Mouse (Mus musculus) thymus, adult 2 months (tissue): ENCODE data around the gene Tmem229b. TPM values are rescaled to one million over a fixed set of nuclear protein-coding genes. Genes with fewer than 3 reads are reported as not detected.
"Not testable (repeated sequence)": the region's sequence is repeated elsewhere in the genome, so short reads cannot be mapped to it uniquely, and the experiment has no call there.

Experiments used
- DNase-seq: peaks from one replicate; pipeline ENCODE4 v3.0.0; 2021
- H3K27ac ChIP-seq: fragments of 200-500 bp; 2 replicates; pipeline ENCODE4 v1.5.1; 2012; ENCODE audit warnings: low read length, control low read depth; ENCODE audit not compliant: control insufficient read depth, insufficient read depth
- H3K27me3 ChIP-seq: fragments of 200-500 bp; 2 replicates; pipeline ENCODE4 v1.6.1; 2012; ENCODE audit warnings: mild to moderate bottlenecking, low read length, moderate library complexity, mixed read lengths; ENCODE audit not compliant: control insufficient read depth, insufficient read depth
- H3K36me3 ChIP-seq: fragments of 200-500 bp; 2 replicates; pipeline ENCODE4 v1.6.1; 2012; ENCODE audit warnings: mild to moderate bottlenecking, low read length, moderate library complexity; ENCODE audit not compliant: control insufficient read depth, insufficient read depth
- H3K4me1 ChIP-seq: fragments of 200-500 bp; replicated peaks from 2 replicates; pipeline ENCODE4 v1.6.1; 2012; ENCODE audit warnings: low read length; ENCODE audit not compliant: control insufficient read depth, insufficient read depth
- H3K4me3 ChIP-seq: fragments of 200-500 bp; 2 replicates; pipeline ENCODE4 v1.5.1; 2012; ENCODE audit warnings: mild to moderate bottlenecking, low read length, control low read depth, moderate library complexity; ENCODE audit not compliant: control insufficient read depth, insufficient read depth
- CTCF ChIP-seq: fragments of 200-500 bp; IDR thresholded peaks from 2 replicates; pipeline ENCODE4 v1.5.1; 2012; ENCODE audit warnings: mild to moderate bottlenecking, control low read depth, low read length, moderate library complexity, borderline replicate concordance; ENCODE audit not compliant: control insufficient read depth, poor library complexity, insufficient read depth; ENCODE audit errors: extremely low read depth
- POLR2A ChIP-seq: fragments of 200-500 bp; IDR thresholded peaks from 2 replicates; pipeline ENCODE4 v1.6.1; 2012; ENCODE audit warnings: mild to moderate bottlenecking, low read length, control low read depth, moderate library complexity; ENCODE audit not compliant: control insufficient read depth, poor library complexity, insufficient read depth; ENCODE audit errors: extremely low read depth
- WGBS: fragments of 180-500 bp; shearing (Covaris S2); methylation state at CpG from one replicate; pipeline ENCODE4 v1.1.7; 2018; 5-methylcytosine and 5-hydroxymethylcytosine counted together
- polyA plus RNA-seq: library from polyadenylated mRNA; depleted of rRNA; stranded (reverse); fragments of >200 nt; gene quantifications from 2 replicates; pipeline ENCODE4 v1.2.3, GENCODE M21; 2012

The Tmem229b gene
- polyA plus RNA-seq, 1 experiment = 82.4 TPM

DNA sequence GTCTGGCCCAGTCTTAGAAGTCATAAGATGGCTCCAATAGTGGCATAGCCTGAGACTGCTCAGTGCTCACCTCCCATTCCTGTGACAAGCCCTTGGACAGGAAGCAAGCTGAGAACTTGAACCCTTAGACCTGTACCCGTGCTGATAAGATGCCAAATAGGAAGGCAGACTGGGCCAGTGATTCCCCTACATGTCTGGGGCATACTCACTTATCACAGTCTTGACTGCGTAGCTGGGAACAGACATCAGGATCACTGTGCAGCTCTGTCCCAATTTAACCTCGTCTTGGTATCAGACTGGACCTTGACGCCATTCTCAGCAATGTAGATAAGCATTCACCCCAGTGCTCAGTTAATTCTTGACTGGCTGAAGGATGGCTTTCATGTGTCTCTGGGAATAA is 29.9 kb downstream of the Tmem229b start:
- TF ChIP-seq POLR2A (no peak), CTCF (no peak)
- H3K4me3 ChIP-seq = no peak overlapping the region
- H3K36me3 ChIP-seq = peaks cover 27% of the 10 kb centered on the region
- DNase-seq = no peak
- peaks cover 37% of the 10 kb centered on the region for H3K4me1 ChIP-seq
- no peak overlapping the region for H3K27ac ChIP-seq
- 93% methylated on average over 4 of the region's 4 CpGs for WGBS
- no peaks in the 10 kb centered on the region for H3K27me3 ChIP-seq

GRCm38 (mm10) chr12:78977078-78977477 is 30.3 kb downstream of the Tmem229b start:
- no peak for DNase-seq
- Histone ChIP-seq H3K4me3 (no peak overlapping the region), H3K36me3 (peaks cover 32% of the 10 kb centered on the region), H3K27me3 (no peaks in the 10 kb centered on the region), H3K4me1 (peaks cover 34% of the 10 kb centered on the region), H3K27ac (no peak overlapping the region)
- TF ChIP-seq POLR2A (no peak), CTCF (no peak)
- 93% methylated on average over 4 of the region's 4 CpGs for WGBS

DNA sequence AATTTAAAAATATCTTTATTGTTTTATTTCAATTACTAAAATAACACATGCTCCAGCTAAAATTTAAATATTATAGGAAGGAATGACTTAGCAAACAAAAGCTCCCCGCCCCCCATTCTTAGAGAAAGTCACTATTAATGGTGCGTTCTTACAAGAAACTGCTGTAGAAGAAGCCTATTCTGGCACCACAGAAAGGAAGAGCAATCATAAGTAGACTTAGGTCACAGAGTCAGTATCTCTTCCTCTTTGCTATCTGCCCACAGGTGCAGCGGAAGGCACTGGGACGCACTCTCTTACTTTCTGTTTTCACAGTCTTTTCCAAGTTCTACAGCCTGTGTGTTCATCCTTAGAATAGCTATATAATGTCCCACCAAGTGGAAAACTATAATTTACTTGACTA is 31.6 kb downstream of the Tmem229b start:
- TF ChIP-seq POLR2A = no peak
- no peak for TF ChIP-seq CTCF
- 15% methylated on average over 4 of the region's 4 CpGs for WGBS
- peaks cover 23% of the 10 kb centered on the region for H3K4me1 ChIP-seq

DNA sequence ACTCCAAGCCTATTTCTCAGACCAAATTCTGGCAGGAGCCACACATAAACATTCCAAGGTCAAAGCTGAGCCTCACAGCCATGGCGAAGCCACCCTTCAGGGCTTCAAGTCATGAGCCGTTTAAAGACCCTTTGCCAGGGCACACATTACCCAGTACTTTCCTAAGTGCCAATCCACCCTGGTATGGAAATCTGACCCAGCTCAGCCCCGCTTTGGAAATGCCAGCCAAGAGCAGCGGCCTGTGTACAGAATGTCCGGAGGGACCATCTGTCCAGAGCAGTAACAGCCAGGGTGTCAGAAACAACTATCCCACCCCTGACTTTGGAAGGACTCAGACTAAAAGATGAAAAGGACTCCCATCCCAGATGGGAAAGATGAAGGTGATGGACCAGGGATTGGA is 32.7 kb downstream of the Tmem229b start:
- DNase-seq = no peak
- no peaks in the 10 kb centered on the region for H3K27me3 ChIP-seq
- H3K4me3 ChIP-seq = no peak overlapping the region
- H3K36me3 ChIP-seq = peaks cover 51% of the 10 kb centered on the region
- no peak overlapping the region for H3K27ac ChIP-seq
- TF ChIP-seq CTCF (no peak), POLR2A (no peak)
- H3K4me1 ChIP-seq = peaks cover 16% of the 10 kb centered on the region
- WGBS = 98% methylated on average over 5 of the region's 5 CpGs

More for the DNA sequence above, 31.6 kb downstream of the Tmem229b start:
- no peaks in the 10 kb centered on the region for H3K27me3 ChIP-seq
- H3K36me3 ChIP-seq = peaks cover 42% of the 10 kb centered on the region
- no peak overlapping the region for H3K27ac ChIP-seq
- no peak for DNase-seq
- H3K4me3 ChIP-seq = no peak overlapping the region

DNA sequence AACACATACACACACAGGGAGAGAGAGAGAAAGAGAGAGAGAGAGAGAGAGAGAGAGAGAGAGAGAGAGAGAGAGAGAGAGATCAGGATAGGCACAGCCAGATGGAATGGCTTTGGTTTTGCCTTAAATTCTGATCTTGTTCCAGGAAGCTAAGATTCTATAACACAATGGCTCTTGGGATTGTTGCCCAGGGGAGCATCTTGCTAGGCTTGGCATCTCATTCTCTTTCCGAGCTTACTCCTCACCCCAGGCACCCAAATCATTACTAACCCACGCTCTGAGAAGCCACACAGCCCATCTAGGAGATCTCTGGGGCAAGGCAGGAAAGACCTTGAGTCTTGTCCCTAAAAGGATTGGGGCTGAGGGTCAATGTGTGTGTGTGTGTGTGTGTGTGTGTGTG is 33.6 kb downstream of the Tmem229b start:
- 95% methylated on average over 2 of the region's 2 CpGs for WGBS
- Histone ChIP-seq H3K27ac (no peak overlapping the region), H3K27me3 (no peaks in the 10 kb centered on the region), H3K36me3 (peaks cover 58% of the 10 kb centered on the region), H3K4me3 (no peak overlapping the region), H3K4me1 (peaks cover 16% of the 10 kb centered on the region)
- no peak for TF ChIP-seq POLR2A
- TF ChIP-seq CTCF = no peak
- no peak for DNase-seq

DNA sequence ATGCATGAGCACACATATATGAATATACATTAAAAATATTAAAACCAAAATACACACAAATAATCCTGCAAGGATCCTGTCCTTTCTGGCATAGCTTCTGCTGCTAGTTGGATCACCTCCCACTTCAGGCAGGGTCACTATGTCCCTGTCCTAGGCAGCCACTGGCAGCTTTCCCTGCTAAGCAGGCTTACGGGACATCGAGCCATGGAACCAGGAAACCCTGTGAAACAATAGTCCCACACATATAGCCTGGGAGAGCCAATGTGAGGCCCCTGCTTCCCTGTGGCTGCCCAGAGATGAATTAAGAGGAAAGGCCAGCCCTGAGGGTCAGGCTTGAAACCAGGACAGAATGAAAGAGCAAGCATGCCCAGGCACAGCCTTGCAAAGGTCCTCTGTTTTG is 35.8 kb downstream of the Tmem229b start:
- TF ChIP-seq CTCF (no peak), POLR2A (no peak)
- no peak for DNase-seq
- peaks cover 5% of the 10 kb centered on the region for H3K4me1 ChIP-seq
- H3K4me3 ChIP-seq = no peak overlapping the region
- no peak overlapping the region for H3K27ac ChIP-seq
- peaks cover 60% of the 10 kb centered on the region for H3K36me3 ChIP-seq
- H3K27me3 ChIP-seq = no peaks in the 10 kb centered on the region
- 98% methylated on average over 2 of the region's 2 CpGs for WGBS

GRCm38 (mm10) chr12:78970725-78971124 is 36.7 kb downstream of the Tmem229b start:
- Histone ChIP-seq H3K36me3 (peaks cover 60% of the 10 kb centered on the region), H3K4me1 (no peaks in the 10 kb centered on the region; the same call in 1 of the 2 replicates), H3K4me3 (no peak overlapping the region), H3K27ac (no peak overlapping the region), H3K27me3 (no peaks in the 10 kb centered on the region)
- TF ChIP-seq POLR2A = no peak
- no peak for TF ChIP-seq CTCF
- 95% methylated on average over 7 of the region's 7 CpGs for WGBS
- DNase-seq = no peak

DNA sequence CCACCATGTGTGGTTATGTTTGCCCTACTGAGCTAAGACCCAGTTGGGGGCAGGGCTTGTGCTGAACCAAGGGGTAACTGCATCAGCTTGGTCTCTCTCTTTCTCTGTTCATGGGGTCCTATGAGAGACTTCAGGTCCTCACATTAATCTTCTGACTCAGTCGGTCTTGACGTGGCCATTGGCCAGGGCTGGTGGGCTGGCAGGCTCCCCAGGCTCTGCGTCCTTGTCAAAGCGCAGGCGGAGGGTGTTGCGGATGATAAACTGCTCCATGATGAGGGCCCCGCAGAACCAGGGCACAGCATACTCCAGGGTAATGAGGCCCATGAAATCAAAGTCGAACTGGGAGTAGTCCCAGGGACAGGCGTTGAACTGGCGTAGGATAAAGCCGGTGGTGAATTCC is 42.9 kb downstream of the Tmem229b start:
- WGBS = over 99% methylated on average over 11 of the region's 11 CpGs
- peaks cover 36% of the 10 kb centered on the region for H3K36me3 ChIP-seq
- not testable (repeated sequence) for H3K4me1 ChIP-seq, H3K4me3 ChIP-seq, DNase-seq, H3K27ac ChIP-seq, H3K27me3 ChIP-seq
